In genomic region chr13:101834546-101834945, GRCm38 (mm10) we compare ENCODE assay signal across 18 mouse cellular contexts.
DNase-seq lines count a peak whose midpoint lies in the region; TF ChIP-seq lines count a peak whose summit lies in the region.
"Had no signal": no experiment of that assay in that cellular context is flagged by ENCODE, and none has a peak within 500 bp of the region (broad histone marks: within the 10 kb centered on the region; RNA-seq: fewer than 3 reads in every experiment).

No protein-coding gene starts in this region.

- 70% methylated on average over 4 of the region's 4 CpGs for WGBS in lung, adult 2 months

- TF ChIP-seq CTCF in lung, adult 2 months (IDR thresholded peaks at IDR 0.05; ENCODE audit: insufficient read depth, low read length) = no peak

- TF ChIP-seq POLR2A in lung, adult 2 months (IDR thresholded peaks at IDR 0.05; ENCODE audit: borderline replicate concordance, extremely low read depth, low read depth, low read length) = no peak

- H3K4me3 ChIP-seq in lung, adult 2 months (replicated peaks; ENCODE audit: extremely low read depth, low read depth, low read length) = no peak overlapping the region
- H3K4me3 ChIP-seq: forebrain, embryonic 12.5 days; left cerebral cortex, adult 2 months; midbrain, embryonic 10.5 days had no signal

- no peaks in the 10 kb centered on the region for H3K4me1 ChIP-seq in lung, adult 2 months (ENCODE audit: control insufficient read depth, insufficient read depth, low read length)
- H3K4me1 ChIP-seq: forebrain, embryonic 12.5 days had no signal

- DNase-seq in gastrocnemius, postnatal 25 days = peak; percentile 32
- no peak for DNase-seq in gastrocnemius, adult 8-10 months (ENCODE audit: low spot score in 2 of 2)
- peak; percentile 25 for DNase-seq in kidney, adult 9 months
- DNase-seq in kidney, adult 11 months = no peak
- peak; percentile 24 for DNase-seq in lung, postnatal 36 days
- no peak for DNase-seq in lung, adult 2 months
- peak; percentile 76 for DNase-seq in skeletal muscle tissue, adult 2 months (ENCODE audit: low read depth, low spot score)
- DNase-seq in frontal cortex, adult 2 months (ENCODE audit: extremely low spot score in 1 of 2, low spot score in 1 of 2) = no peak
- DNase-seq: adrenal gland, postnatal 36 days; cerebellum, adult 11-12 months; cerebellum, postnatal 14 days; layer of hippocampus, adult 9-11 months; left cerebral cortex, postnatal 4 days; lung, embryonic 14.5 days; right cerebral cortex, postnatal 4 days had no signal

Comparison
In these comparisons a context has a peak if more than half of its experiments do, and no peak if none do; other contexts are left out.
1. DNase-seq: peak in gastrocnemius, postnatal 25 days (single experiment), kidney, adult 9 months (single experiment), lung, postnatal 36 days (single experiment) and skeletal muscle tissue, adult 2 months (single experiment); none in gastrocnemius, adult 8-10 months (0 of 2), kidney, adult 11 months (single experiment), lung, adult 2 months (single experiment) and frontal cortex, adult 2 months (0 of 2).